Mouse (Mus musculus): ENCODE results near the gene Vmn1r56. TPM values are rescaled to one million over a fixed set of nuclear protein-coding genes. Genes with fewer than 3 reads are reported as not detected.

The Vmn1r56 gene
- not detected for polyA plus RNA-seq (2014; fragmentation: Illumina TruSeq; extraction: RNeasy Lipid Tissue Mini Kit (QIAGEN cat#74804); ENCODE audit: insufficient read depth, low read depth, low replicate concordance)

DNA sequence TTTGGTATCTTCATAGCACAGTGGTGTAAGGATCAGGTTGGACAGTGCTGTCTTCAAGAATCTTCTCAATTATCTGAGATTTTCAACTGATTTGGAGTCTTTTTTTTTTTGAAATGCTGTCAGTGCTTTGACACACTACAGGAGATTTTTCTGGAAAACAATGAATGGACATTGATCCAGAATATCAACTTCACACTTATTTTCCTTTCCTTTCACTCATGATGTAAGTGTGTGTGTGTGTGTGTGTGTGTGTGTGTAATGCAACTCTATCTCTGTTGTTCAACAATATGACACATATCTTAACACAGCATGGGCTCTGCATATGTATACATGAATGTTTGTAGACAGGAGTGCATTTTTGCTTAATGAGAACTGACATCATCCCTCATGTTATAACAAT, at the start of gene Vmn1r56:
Gene Vmn1r56, minus strand, starts transcription at position 101 of the 400 bp plus-strand sequence.

DNA sequence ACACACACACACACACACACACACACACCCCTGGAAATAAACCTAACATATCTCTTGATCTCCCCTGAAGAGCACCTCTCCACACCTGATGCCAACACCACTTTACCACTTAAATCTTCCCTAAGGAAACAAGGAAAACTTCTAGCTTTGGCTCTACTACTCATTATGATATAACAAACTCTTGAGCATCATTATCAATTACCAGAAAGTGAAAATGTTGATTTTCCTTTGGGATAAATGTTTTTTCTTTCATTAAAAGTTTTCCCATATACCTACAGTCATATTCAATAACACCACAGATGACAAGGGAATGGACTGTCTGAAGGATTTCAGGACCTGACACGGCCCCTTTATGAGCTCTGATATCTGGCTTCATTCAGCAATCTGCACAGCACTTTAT, 21.6 kb upstream of the Vmn1r56 start, which contains the start of gene Vmn1r57:
Gene Vmn1r57, plus strand, starts transcription at position 301 of the 400 bp plus-strand sequence.

GRCm38 (mm10) chr7:5149570-5149969, 47.0 kb downstream of the Vmn1r56 start, which contains the start of gene Vmn1r55:
Vmn1r55 (minus strand) TSS chr7:5149670.

Other genes starting within 250 kb of the Vmn1r56 start
- gene Sbk2, start 232.3 kb downstream of the Vmn1r56 start, polyA plus RNA-seq (2014; fragmentation: Illumina TruSeq; extraction: RNeasy Lipid Tissue Mini Kit (QIAGEN cat#74804); ENCODE audit: insufficient read depth, low read depth, low replicate concordance): 3.0 TPM
- gene Sbk3, start 225.6 kb downstream of the Vmn1r56 start, polyA plus RNA-seq (2014; fragmentation: Illumina TruSeq; extraction: RNeasy Lipid Tissue Mini Kit (QIAGEN cat#74804); ENCODE audit: insufficient read depth, low read depth, low replicate concordance): 4.7 TPM
- gene Zfp579, start 200.6 kb downstream of the Vmn1r56 start, polyA plus RNA-seq (2014; fragmentation: Illumina TruSeq; extraction: RNeasy Lipid Tissue Mini Kit (QIAGEN cat#74804); ENCODE audit: insufficient read depth, low read depth, low replicate concordance): 23.2 TPM
- 22.7 TPM for gene Zfp524, start 182.3 kb downstream of the Vmn1r56 start, polyA plus RNA-seq (2014; fragmentation: Illumina TruSeq; extraction: RNeasy Lipid Tissue Mini Kit (QIAGEN cat#74804); ENCODE audit: insufficient read depth, low read depth, low replicate concordance)
- 14.4 TPM for gene Fiz1, start 182.1 kb downstream of the Vmn1r56 start, polyA plus RNA-seq (2014; fragmentation: Illumina TruSeq; extraction: RNeasy Lipid Tissue Mini Kit (QIAGEN cat#74804); ENCODE audit: insufficient read depth, low read depth, low replicate concordance)
- not detected for gene Gm44973, start 181.3 kb downstream of the Vmn1r56 start, polyA plus RNA-seq (2014; fragmentation: Illumina TruSeq; extraction: RNeasy Lipid Tissue Mini Kit (QIAGEN cat#74804); ENCODE audit: insufficient read depth, low read depth, low replicate concordance)
- 8.2 TPM for gene Zfp865, start 176.4 kb downstream of the Vmn1r56 start, polyA plus RNA-seq (2014; fragmentation: Illumina TruSeq; extraction: RNeasy Lipid Tissue Mini Kit (QIAGEN cat#74804); ENCODE audit: insufficient read depth, low read depth, low replicate concordance)
- not detected for gene Ccdc106, start 176.2 kb downstream of the Vmn1r56 start, polyA plus RNA-seq (2014; fragmentation: Illumina TruSeq; extraction: RNeasy Lipid Tissue Mini Kit (QIAGEN cat#74804); ENCODE audit: insufficient read depth, low read depth, low replicate concordance)
- not detected for gene 4632433K11Rik, start 162.6 kb downstream of the Vmn1r56 start, polyA plus RNA-seq (2014; fragmentation: Illumina TruSeq; extraction: RNeasy Lipid Tissue Mini Kit (QIAGEN cat#74804); ENCODE audit: insufficient read depth, low read depth, low replicate concordance)
- 2.8 TPM for gene Zfp784, start 158.3 kb downstream of the Vmn1r56 start, polyA plus RNA-seq (2014; fragmentation: Illumina TruSeq; extraction: RNeasy Lipid Tissue Mini Kit (QIAGEN cat#74804); ENCODE audit: insufficient read depth, low read depth, low replicate concordance)
- 7.2 TPM for gene Zfp580, start 145.2 kb downstream of the Vmn1r56 start, polyA plus RNA-seq (2014; fragmentation: Illumina TruSeq; extraction: RNeasy Lipid Tissue Mini Kit (QIAGEN cat#74804); ENCODE audit: insufficient read depth, low read depth, low replicate concordance)
- 96.1 TPM for gene U2af2, start 134.6 kb downstream of the Vmn1r56 start, polyA plus RNA-seq (2014; fragmentation: Illumina TruSeq; extraction: RNeasy Lipid Tissue Mini Kit (QIAGEN cat#74804); ENCODE audit: insufficient read depth, low read depth, low replicate concordance)
- 61.0 TPM for gene Epn1, start 116.5 kb downstream of the Vmn1r56 start, polyA plus RNA-seq (2014; fragmentation: Illumina TruSeq; extraction: RNeasy Lipid Tissue Mini Kit (QIAGEN cat#74804); ENCODE audit: insufficient read depth, low read depth, low replicate concordance)
- not detected for gene Rfpl4, start 79.8 kb downstream of the Vmn1r56 start, polyA plus RNA-seq (2014; fragmentation: Illumina TruSeq; extraction: RNeasy Lipid Tissue Mini Kit (QIAGEN cat#74804); ENCODE audit: insufficient read depth, low read depth, low replicate concordance)
- 0.49 TPM for gene Rasl2-9, start 70.8 kb downstream of the Vmn1r56 start, polyA plus RNA-seq (2014; fragmentation: Illumina TruSeq; extraction: RNeasy Lipid Tissue Mini Kit (QIAGEN cat#74804); ENCODE audit: insufficient read depth, low read depth, low replicate concordance)
- not detected for gene Vmn1r55, start 47.1 kb downstream of the Vmn1r56 start, polyA plus RNA-seq (2014; fragmentation: Illumina TruSeq; extraction: RNeasy Lipid Tissue Mini Kit (QIAGEN cat#74804); ENCODE audit: insufficient read depth, low read depth, low replicate concordance)
- not detected for gene Vmn1r57, start 21.7 kb upstream of the Vmn1r56 start, polyA plus RNA-seq (2014; fragmentation: Illumina TruSeq; extraction: RNeasy Lipid Tissue Mini Kit (QIAGEN cat#74804); ENCODE audit: insufficient read depth, low read depth, low replicate concordance)
- not detected for gene Gm5065, start 153.8 kb upstream of the Vmn1r56 start, polyA plus RNA-seq (2014; fragmentation: Illumina TruSeq; extraction: RNeasy Lipid Tissue Mini Kit (QIAGEN cat#74804); ENCODE audit: insufficient read depth, low read depth, low replicate concordance)
- not detected for gene Nlrp2, start 154.3 kb upstream of the Vmn1r56 start, polyA plus RNA-seq (2014; fragmentation: Illumina TruSeq; extraction: RNeasy Lipid Tissue Mini Kit (QIAGEN cat#74804); ENCODE audit: insufficient read depth, low read depth, low replicate concordance)
- not detected for gene Vmn1r58, start 216.6 kb upstream of the Vmn1r56 start, polyA plus RNA-seq (2014; fragmentation: Illumina TruSeq; extraction: RNeasy Lipid Tissue Mini Kit (QIAGEN cat#74804); ENCODE audit: insufficient read depth, low read depth, low replicate concordance)

Data from lung, adult 10 weeks (tissue).